Mouse (Mus musculus) Patski (cell line): ENCODE data around the gene Fabp3. TPM values are rescaled to one million over a fixed set of nuclear protein-coding genes. Genes with fewer than 3 reads are reported as not detected.

ENCODE experiments used
- ATAC-seq: fragments of 100-300 bp; one replicate; pipeline ENCODE4 v1.8.0; 2021
- CTCF ChIA-PET: fragments of 350-600 bp; sonication (Branson Sonifier 250); formaldehyde crosslinking; loops from one replicate; lab custom pipeline; 2022; ENCODE audit warnings: inconsistent platforms; lab: Charles Lee
- POLR2A ChIA-PET: fragments of 350-600 bp; sonication (Branson Sonifier 250); formaldehyde crosslinking; loops from one replicate; lab custom pipeline; 2022; ENCODE audit warnings: antibody characterized with exemption, inconsistent platforms; lab: Charles Lee
- DNase-seq: peaks from one replicate; pipeline ENCODE4 v3.0.0-alpha.2; 2011; ENCODE audit warnings: low read depth, low spot score
- H3K27me3 ChIP-seq: fragments of 371-371 bp; one replicate; pipeline ENCODE4 v1.5.1; 2021
- CTCF ChIP-seq: fragments of 100-300 bp; IDR thresholded peaks from one replicate; pipeline ENCODE4 v1.5.1; 2021
- in situ Hi-C: fragments of 300-500 bp; cut with MboI; formaldehyde crosslinking; loops from 3 replicates; pipeline ENCODE4 v1.11.1; 2018; ENCODE audit warnings: low pct_unique_long_range_greater_than_20kb, mixed read lengths
- polyA plus RNA-seq: library from polyadenylated mRNA; unstranded; gene quantifications from one replicate; pipeline ENCODE4 v1.2.3, GENCODE M21; 2021

The Fabp3 gene
- polyA plus RNA-seq, 1 experiment from 2014 or later = 0.23 TPM

DNA sequence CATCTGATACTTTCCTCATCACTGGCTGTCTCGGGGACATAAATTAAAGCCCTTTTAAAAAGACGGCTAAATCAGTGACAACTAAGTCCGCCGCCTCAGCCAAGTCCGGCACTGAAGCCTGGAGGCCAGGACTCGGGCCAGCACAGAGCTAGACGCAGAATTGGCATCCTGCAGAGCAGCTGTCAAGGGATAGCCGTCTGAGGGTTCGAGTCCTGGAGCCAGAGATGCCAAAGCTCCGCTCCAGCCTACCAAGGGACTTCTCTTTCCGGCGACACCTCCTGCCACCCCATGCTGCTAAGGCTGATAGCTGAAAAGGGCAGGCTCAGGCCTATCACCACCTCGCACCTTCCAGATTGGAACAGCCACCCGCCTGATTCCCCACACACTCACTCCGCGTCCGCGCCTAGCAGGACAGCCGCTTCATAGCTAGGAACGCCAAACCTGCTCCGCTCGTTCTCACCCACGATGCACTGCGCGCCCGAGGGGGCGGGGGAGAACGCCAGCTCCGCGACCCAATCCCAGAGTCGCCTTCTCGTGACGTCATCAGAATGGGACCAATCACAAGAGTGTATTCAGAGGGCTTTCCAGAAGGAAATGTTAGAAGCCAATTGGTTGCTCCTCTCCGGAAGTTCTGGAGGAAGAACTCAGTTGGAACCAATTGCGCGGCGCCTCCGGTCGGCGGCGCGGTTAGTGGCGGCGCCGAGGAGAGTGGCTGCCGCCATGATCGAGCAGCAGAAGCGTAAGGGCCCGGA lies 51.3 kb downstream of the Fabp3 start, which contains the start of the genes Zcchc17 and Snrnp40:
TSS of gene Zcchc17 (minus strand) at position 458 of the 752 bp plus-strand sequence.
TSS of gene Snrnp40 (plus strand) at position 647 of the 752 bp plus-strand sequence.
- no peak for TF ChIP-seq CTCF
- ATAC-seq (peak; percentile 98), DNase-seq (peak; percentile 98)
- ChIA-PET POLR2A (interaction anchor here (0.6 to 1.0 kb wide), 2 partner anchors 13 to 28 kb away, joined by 3 to 4 read pairs; no protein-coding TSS in a partner anchor), CTCF (interaction anchor here (0.9 to 1.5 kb wide), 5 partner anchors 9 to 217 kb away, joined by 3 to 5 read pairs (median 4); no protein-coding TSS in a partner anchor)
- in situ Hi-C loops = no loop called here
- H3K27me3 ChIP-seq = no peaks in the 10 kb centered on the region

- ChIA-PET CTCF (interaction anchor here (0.9 to 1.5 kb wide), 4 partner anchors 9 to 214 kb away, joined by 3 to 5 read pairs (median 4); no protein-coding TSS in a partner anchor), POLR2A (no interaction called here)
- ATAC-seq (peak; percentile 36), DNase-seq (no peak)
- no peaks in the 10 kb centered on the region for H3K27me3 ChIP-seq
- TF ChIP-seq CTCF = no peak
- in situ Hi-C loops = no loop called here
Measured at GRCm38 (mm10) chr4:130360238-130360590, 51.8 kb downstream of the Fabp3 start.

Other genes with a start within 250 kb of the Fabp3 start
- 63.2 TPM for gene Pef1, start 206.0 kb upstream of the Fabp3 start, polyA plus RNA-seq
- 0.23 TPM for gene Hcrtr1, start 169.2 kb upstream of the Fabp3 start, polyA plus RNA-seq
- 506 TPM for gene Tinagl1, start 133.5 kb upstream of the Fabp3 start, polyA plus RNA-seq
- gene Gm853, start 86.2 kb upstream of the Fabp3 start, polyA plus RNA-seq = 0.03 TPM
- 77.5 TPM for gene Serinc2, start 29.4 kb upstream of the Fabp3 start, polyA plus RNA-seq
- gene Gm10570, start 79 bp downstream of the Fabp3 start, polyA plus RNA-seq = not detected
- 16.8 TPM for gene Zcchc17, start 51.3 kb downstream of the Fabp3 start, polyA plus RNA-seq
- 26.6 TPM for gene Snrnp40, start 51.5 kb downstream of the Fabp3 start, polyA plus RNA-seq